Mouse (Mus musculus) ES-E14 (cell line): ENCODE measurements around the gene Kcnk16. TPM values are rescaled to one million over a fixed set of nuclear protein-coding genes. Genes with fewer than 3 reads are reported as not detected.
"Not testable (repeated sequence)": the region's sequence is repeated elsewhere in the genome, so short reads cannot be mapped to it uniquely, and the experiment has no call there.

Experiments
- DNase-seq: peaks from one replicate; pipeline ENCODE4 v3.0.0-alpha.2; 2013; ENCODE audit warnings: low read depth, low spot score
- H3K27ac ChIP-seq: 2 replicates; pipeline ENCODE4 v1.5.1; 2012; ENCODE audit warnings: low read depth, mild to moderate bottlenecking, low read length, moderate library complexity, mixed read lengths; ENCODE audit not compliant: poor library complexity, insufficient read depth, severe bottlenecking
- H3K36me3 ChIP-seq: 2 replicates; pipeline ENCODE4 v1.6.1; 2012; ENCODE audit warnings: mild to moderate bottlenecking, low read length, moderate library complexity, mixed read lengths; ENCODE audit not compliant: control insufficient read depth, poor library complexity, insufficient read depth, severe bottlenecking
- H3K4me1 ChIP-seq, 2 experiments: fragments of 150-350 bp in 1 of 2; sonication (generic) in 1 of 2; 2 replicates each; pipeline ENCODE4 v1.6.1; 2012; ENCODE audit warnings: low read length in 2 of 2, mild to moderate bottlenecking in 1 of 2, mixed read lengths in 1 of 2; ENCODE audit not compliant: control insufficient read depth in 2 of 2, insufficient read depth in 2 of 2, poor library complexity in 1 of 2
- H3K4me3 ChIP-seq, 2 experiments: fragments of 150-350 bp in 1 of 2; sonication (generic) in 1 of 2; 2 replicates each; pipeline ENCODE4 v1.5.1; 2012; ENCODE audit warnings: low read length in 2 of 2, low read depth in 1 of 2, mild to moderate bottlenecking in 1 of 2, mixed read lengths in 1 of 2; ENCODE audit not compliant: insufficient read depth in 1 of 2, poor library complexity in 1 of 2, severe bottlenecking in 1 of 2
- H3K9ac ChIP-seq: 2 replicates; pipeline ENCODE4 v1.6.1; 2012; ENCODE audit warnings: low read depth, mild to moderate bottlenecking, low read length, mixed read lengths; ENCODE audit not compliant: poor library complexity, insufficient read depth, severe bottlenecking
- H3K9me3 ChIP-seq: fragments of 150-350 bp; sonication (generic); 2 replicates; pipeline ENCODE4 v1.6.1; 2012; ENCODE audit warnings: low read depth, mild to moderate bottlenecking, low read length; ENCODE audit not compliant: control insufficient read depth, insufficient read depth
- CHD2 ChIP-seq: IDR thresholded peaks from 2 replicates; pipeline ENCODE4 v1.6.1; 2014; ENCODE audit warnings: mild to moderate bottlenecking, low read depth, low read length, inconsistent platforms
- HCFC1 ChIP-seq: IDR thresholded peaks from 2 replicates; pipeline ENCODE4 v1.6.1; 2012; ENCODE audit warnings: low read length, inconsistent platforms, borderline replicate concordance; ENCODE audit not compliant: insufficient read depth
- MAFK ChIP-seq: IDR thresholded peaks from 2 replicates; pipeline ENCODE4 v1.6.1; 2014; ENCODE audit warnings: mild to moderate bottlenecking, low read depth, low read length, inconsistent platforms; ENCODE audit not compliant: insufficient read depth
- ZC3H11A ChIP-seq: IDR thresholded peaks from 2 replicates; pipeline ENCODE4 v1.6.1; 2012; ENCODE audit warnings: low read depth, mild to moderate bottlenecking, inconsistent platforms, low read length, borderline replicate concordance
- ZNF384 ChIP-seq: IDR thresholded peaks from 2 replicates; pipeline ENCODE4 v1.6.1; 2012; ENCODE audit warnings: low read depth, low read length, inconsistent platforms
- in situ Hi-C, 2 experiments: fragments of 600-800 bp; cut with MboI; formaldehyde crosslinking; loops; one replicate each; pipeline ENCODE4 v1.15.1; 2025; ENCODE audit warnings: low sequenced_read_pairs in 2 of 2, inconsistent platforms in 1 of 2; ENCODE audit not compliant: unreplicated experiment in 2 of 2
- total RNA-seq: library from RNA; depleted of rRNA; stranded (reverse); fragments of 300-350 nt; gene quantifications from 2 replicates; pipeline ENCODE4 v1.2.3, GENCODE M21; 2012; rRNA removed

Gene Kcnk16
- total RNA-seq = 0.26 TPM in 1 of 2 replicates, not detected in the other

GRCm38 (mm10) chr14:20269082-20269809 lies at the start of gene Kcnk16:
Kcnk16 (minus strand) TSS chr14:20269199.
- Histone ChIP-seq H3K4me3 (no peak within 1 kb of the TSS), H3K4me1 (no peaks in the 10 kb centered on the region), H3K36me3 (no peaks in the 10 kb centered on the region), H3K9me3 (no peaks in the 10 kb centered on the region), H3K27ac (no peak within 1 kb of the TSS), H3K9ac (no peak within 1 kb of the TSS)
- no peak for DNase-seq
- TF ChIP-seq CHD2 = no peak
- no peak for TF ChIP-seq ZNF384
- no peak for TF ChIP-seq ZC3H11A
- TF ChIP-seq HCFC1 = no peak
- no peak for TF ChIP-seq MAFK
- in situ Hi-C loops = loop anchor here (25.0 kb wide), 3 partner anchors 357 to 582 kb away; no protein-coding TSS in a partner anchor

DNA sequence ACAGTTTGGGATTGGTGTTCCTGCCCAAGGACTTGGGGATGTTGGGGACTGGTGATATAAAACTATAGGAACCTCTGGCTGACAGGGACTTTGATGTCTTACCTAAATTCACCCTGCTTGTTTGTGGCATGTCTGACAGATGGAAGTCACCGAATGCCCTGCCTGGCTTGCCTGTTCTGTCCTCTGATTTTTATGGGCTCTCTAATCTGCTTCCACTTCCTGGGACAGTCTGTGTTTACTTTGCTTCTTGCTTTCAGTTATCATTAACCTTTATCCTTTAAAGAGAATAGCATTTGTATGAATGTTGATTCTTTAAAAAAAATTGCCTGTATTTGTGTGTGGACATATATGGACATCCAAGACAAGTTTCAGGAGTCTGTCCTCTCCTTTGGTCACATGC lies 46.1 kb upstream of the Kcnk16 start:
- H3K9me3 ChIP-seq = no peaks in the 10 kb centered on the region
- no peaks in the 10 kb centered on the region; the same call in 1 of the 2 replicates for H3K36me3 ChIP-seq
- H3K4me1 ChIP-seq = no peaks in the 10 kb centered on the region
- no peak overlapping the region for H3K4me3 ChIP-seq
- in situ Hi-C loops = no loop called here
- no peak overlapping the region for H3K9ac ChIP-seq
- H3K27ac ChIP-seq = no peak overlapping the region
- no peak for TF ChIP-seq ZC3H11A
- no peak for TF ChIP-seq HCFC1
- TF ChIP-seq CHD2 = no peak
- TF ChIP-seq ZNF384 = no peak
- TF ChIP-seq MAFK = no peak
- no peak for DNase-seq

DNA sequence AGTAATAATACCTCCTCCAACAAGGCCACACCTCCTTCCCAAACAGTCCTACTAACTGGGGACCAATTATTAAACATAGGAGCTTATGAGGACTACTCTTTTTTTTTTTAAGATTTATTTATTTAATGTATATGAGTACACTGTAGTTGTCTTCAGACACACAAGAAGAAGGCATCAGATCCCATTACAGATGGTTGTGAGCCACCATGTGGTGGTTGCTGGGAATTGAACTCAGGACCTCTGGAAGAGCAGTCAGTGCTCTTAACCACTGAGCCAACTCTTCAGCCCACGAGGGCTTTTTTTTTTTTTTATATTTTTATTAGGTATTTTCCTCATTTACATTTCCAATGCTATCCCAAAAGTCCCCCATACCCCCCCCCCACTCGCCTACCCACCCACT lies 36.1 kb upstream of the Kcnk16 start:
- H3K9me3 ChIP-seq, H3K27ac ChIP-seq, H3K9ac ChIP-seq, H3K4me3 ChIP-seq, in situ Hi-C loops, DNase-seq, H3K36me3 ChIP-seq, H3K4me1 ChIP-seq: not testable (repeated sequence)

DNA sequence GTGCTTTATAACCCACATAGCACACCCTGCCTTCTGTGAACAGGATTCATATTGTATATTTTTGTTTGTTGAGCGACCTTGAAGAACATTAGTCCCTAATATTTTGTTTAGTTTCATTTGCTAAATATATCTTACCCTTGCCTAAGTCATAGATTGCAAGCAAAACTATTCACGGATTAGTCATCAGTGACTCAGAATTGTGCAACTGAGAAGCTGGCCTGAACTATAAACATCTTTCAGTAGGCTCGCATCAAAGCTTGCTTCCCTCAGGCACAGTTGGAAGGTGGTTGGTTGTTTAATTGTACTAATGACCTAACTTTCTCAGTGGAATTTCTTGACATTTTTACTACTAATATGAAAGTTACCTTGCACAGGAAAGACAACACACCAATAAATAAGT lies 29.1 kb upstream of the Kcnk16 start:
- no peak overlapping the region for H3K27ac ChIP-seq
- TF ChIP-seq ZNF384 = no peak
- TF ChIP-seq ZC3H11A = no peak
- no peak for TF ChIP-seq HCFC1
- no peak for TF ChIP-seq CHD2
- in situ Hi-C loops = no loop called here
- DNase-seq = no peak
- H3K4me3 ChIP-seq = no peak overlapping the region
- no peaks in the 10 kb centered on the region for H3K9me3 ChIP-seq
- H3K9ac ChIP-seq = no peak overlapping the region
- 0 out of 4 replicates have a peak, but pooled peaks cover 0 to 2% of the 10 kb centered on the region in 2 experiments for H3K4me1 ChIP-seq
- no peaks in the 10 kb centered on the region for H3K36me3 ChIP-seq

GRCm38 (mm10) chr14:20297616-20298015 lies 28.6 kb upstream of the Kcnk16 start:
- TF ChIP-seq HCFC1 (no peak), CHD2 (no peak), ZC3H11A (no peak), ZNF384 (no peak), MAFK (no peak)
- no peak overlapping the region for H3K4me3 ChIP-seq
- no peaks in the 10 kb centered on the region for H3K36me3 ChIP-seq
- no peak overlapping the region for H3K9ac ChIP-seq
- H3K4me1 ChIP-seq = 0 out of 4 replicates have a peak, but pooled peaks cover 0 to 2% of the 10 kb centered on the region in 2 experiments
- DNase-seq = no peak
- in situ Hi-C loops = no loop called here
- no peaks in the 10 kb centered on the region for H3K9me3 ChIP-seq
- H3K27ac ChIP-seq = no peak overlapping the region
